Mouse (Mus musculus): ENCODE measurements around the gene Rnf121. TPM values are rescaled to one million over a fixed set of nuclear protein-coding genes. Genes with fewer than 3 reads are reported as not detected.

The Rnf121 gene
- polyA plus RNA-seq, 1 experiment from 2014 or later: 30.9 TPM

DNA sequence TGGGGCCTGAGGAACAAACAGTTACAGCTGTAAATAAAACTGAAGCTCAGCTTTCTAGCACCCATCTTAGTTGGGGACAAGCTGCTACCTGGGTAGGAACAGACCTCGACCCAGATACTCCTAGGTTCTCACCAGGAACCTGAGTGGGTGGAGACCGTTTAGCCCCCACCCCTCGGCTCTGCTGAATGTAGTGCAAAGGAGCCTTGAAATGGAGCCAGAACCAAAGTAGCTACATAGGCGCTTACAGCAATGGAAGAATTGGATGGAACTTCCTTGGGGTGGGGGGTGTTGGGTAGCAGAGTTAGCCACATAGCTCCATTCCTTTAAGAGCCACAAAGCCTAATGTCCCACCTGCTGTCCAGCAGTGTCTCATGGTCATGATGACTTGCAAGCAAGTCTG lies 48.3 kb downstream of the Rnf121 start:
- no peak overlapping the region for H3K27ac ChIP-seq (replicated peaks)
- WGBS: 84% methylated on average over 4 of the region's 4 CpGs
- DNase-seq (ENCODE audit: low spot score): no peak
- H3K36me3 ChIP-seq (replicated peaks): peaks cover 100% of the 10 kb centered on the region
- no peaks in the 10 kb centered on the region for H3K4me1 ChIP-seq
- no peak overlapping the region for H3K4me3 ChIP-seq
- H3K27me3 ChIP-seq (replicated peaks; ENCODE audit: low read depth, poor library complexity, severe bottlenecking): no peaks in the 10 kb centered on the region
- H3K9me3 ChIP-seq: no peaks in the 10 kb centered on the region

DNA sequence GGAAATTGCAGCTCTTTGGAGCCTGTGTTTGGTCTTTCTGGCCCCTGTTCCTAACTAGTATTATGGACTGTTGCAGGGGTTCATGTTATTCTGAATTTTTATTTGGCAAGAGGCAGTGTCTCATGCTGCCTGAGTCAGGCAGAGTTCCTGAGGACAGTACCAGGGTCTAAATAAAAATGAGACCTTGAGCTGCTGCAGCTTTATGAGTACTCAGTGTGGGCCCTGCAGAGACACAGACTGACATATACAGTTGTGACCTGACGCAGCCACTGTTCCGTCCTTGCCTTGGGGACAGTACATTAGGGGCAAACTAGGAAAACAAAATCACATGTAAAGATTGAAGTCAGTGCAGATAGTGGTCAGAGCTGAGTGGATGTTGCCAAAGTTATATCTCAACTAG lies 50.3 kb downstream of the Rnf121 start:
- H3K4me1 ChIP-seq: no peaks in the 10 kb centered on the region
- 90% methylated on average over 2 of the region's 2 CpGs for WGBS
- H3K4me3 ChIP-seq: no peak overlapping the region
- H3K36me3 ChIP-seq (replicated peaks): peaks cover 100% of the 10 kb centered on the region
- no peak for DNase-seq (ENCODE audit: low spot score)
- no peaks in the 10 kb centered on the region for H3K27me3 ChIP-seq (replicated peaks; ENCODE audit: low read depth, poor library complexity, severe bottlenecking)
- no peaks in the 10 kb centered on the region for H3K9me3 ChIP-seq
- H3K27ac ChIP-seq (replicated peaks): no peak overlapping the region

DNA sequence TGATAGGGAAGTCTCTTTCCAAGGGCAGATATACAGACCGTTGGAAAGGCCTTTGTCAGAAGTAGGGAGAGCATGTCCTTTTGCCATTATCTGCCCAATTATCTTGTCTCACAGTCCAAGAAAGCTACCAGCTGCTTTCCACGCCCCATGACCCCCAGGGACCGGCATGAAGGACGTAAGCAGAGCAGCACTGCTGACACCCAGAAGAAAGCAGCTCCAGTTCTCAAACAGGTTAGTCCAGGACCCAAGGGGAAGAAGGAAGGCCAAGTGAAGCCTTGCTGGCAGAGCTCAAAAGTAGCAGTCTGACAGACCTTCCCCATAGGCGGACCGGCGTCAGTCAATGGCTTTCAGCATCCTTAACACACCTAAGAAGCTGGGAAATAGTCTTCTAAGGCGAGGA lies 51.9 kb downstream of the Rnf121 start:
- Histone ChIP-seq H3K4me1 (no peaks in the 10 kb centered on the region), H3K27ac (replicated peaks) (no peak overlapping the region), H3K9me3 (no peaks in the 10 kb centered on the region), H3K36me3 (replicated peaks) (peaks cover 100% of the 10 kb centered on the region), H3K27me3 (replicated peaks; ENCODE audit: low read depth, poor library complexity, severe bottlenecking) (no peaks in the 10 kb centered on the region), H3K4me3 (no peak overlapping the region)
- no peak for DNase-seq (ENCODE audit: low spot score)
- WGBS: 91% methylated on average over 8 of the region's 8 CpGs

DNA sequence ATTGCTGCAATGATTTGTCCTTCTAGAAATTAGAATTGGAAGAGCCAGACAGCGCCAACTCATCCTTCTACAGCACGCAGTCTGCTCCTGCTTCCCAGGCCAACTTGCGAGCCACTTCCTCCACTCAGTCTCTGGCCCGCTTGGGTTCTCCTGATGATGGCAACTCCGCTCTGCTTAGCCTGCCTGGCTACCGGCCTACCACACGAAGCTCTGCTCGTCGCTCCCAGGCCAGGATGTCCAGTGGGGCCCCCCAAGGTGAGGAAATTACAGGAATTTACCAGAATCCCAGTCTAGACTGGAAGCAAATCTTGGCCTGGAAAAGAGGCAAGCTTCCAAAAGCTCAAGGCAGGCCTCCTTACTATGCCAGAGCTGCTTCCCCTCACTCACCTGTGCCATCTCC lies 53.4 kb downstream of the Rnf121 start:
- H3K4me3 ChIP-seq: no peak overlapping the region
- H3K27ac ChIP-seq (replicated peaks): no peak overlapping the region
- H3K36me3 ChIP-seq (replicated peaks): peaks cover 100% of the 10 kb centered on the region
- no peak for DNase-seq (ENCODE audit: low spot score)
- no peaks in the 10 kb centered on the region for H3K4me1 ChIP-seq
- no peaks in the 10 kb centered on the region for H3K9me3 ChIP-seq
- 94% methylated on average over 9 of the region's 9 CpGs for WGBS
- no peaks in the 10 kb centered on the region for H3K27me3 ChIP-seq (replicated peaks; ENCODE audit: low read depth, poor library complexity, severe bottlenecking)

DNA sequence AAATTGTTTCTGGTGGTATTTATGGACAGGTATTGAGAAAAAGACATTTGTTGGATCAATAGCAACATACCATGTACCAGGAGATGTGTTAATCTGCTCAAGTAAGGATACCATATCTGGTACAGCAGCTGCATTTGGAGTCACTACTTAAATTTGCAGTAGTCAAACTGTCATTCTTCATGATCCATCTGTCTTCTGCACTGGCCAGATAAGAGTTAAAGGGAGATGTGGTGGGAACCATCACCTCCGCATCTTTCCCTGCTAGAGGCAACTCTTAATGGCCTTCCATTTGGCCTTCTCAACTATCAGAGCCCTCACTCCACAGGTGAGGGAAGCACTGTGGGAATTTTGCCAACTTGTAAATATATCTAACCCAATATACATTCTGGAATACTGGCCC lies 58.7 kb downstream of the Rnf121 start:
- Histone ChIP-seq H3K4me1 (no peaks in the 10 kb centered on the region), H3K27me3 (replicated peaks; ENCODE audit: low read depth, poor library complexity, severe bottlenecking) (no peaks in the 10 kb centered on the region), H3K4me3 (no peak overlapping the region), H3K9me3 (no peaks in the 10 kb centered on the region), H3K27ac (replicated peaks) (no peak overlapping the region), H3K36me3 (replicated peaks) (peaks cover 100% of the 10 kb centered on the region)
- 90% methylated on average over 1 of the region's 1 CpGs for WGBS
- DNase-seq (ENCODE audit: low spot score): no peak

DNA sequence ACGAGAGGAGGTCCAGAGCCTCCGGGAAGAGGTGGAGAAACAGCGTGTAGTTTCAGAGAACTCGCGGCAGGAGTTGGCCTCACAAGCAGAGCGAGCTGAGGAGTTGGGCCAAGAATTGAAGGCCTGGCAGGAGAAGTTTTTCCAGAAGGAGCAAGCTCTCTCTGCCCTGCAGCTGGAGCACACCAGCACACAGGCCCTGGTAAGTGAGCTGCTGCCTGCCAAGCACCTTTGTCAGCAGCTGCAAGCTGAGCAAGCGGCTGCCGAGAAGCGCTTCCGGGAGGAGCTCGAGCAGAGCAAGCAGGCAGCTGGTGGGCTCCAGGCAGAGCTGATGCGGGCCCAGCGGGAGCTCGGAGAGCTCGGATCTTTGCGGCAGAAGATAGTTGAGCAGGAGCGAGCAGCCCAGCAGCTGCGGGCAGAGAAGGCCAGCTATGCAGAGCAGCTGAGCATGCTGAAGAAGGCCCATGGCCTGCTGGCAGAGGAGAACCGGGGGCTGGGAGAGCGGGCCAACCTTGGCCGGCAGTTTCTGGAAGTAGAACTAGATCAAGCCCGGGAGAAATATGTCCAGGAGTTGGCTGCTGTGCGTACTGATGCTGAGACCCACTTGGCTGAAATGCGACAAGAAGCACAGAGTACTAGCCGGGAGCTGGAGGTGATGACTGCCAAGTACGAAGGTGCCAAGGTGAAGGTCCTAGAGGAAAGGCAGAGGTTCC lies 64.2 kb downstream of the Rnf121 start:
- no peak overlapping the region for H3K27ac ChIP-seq (replicated peaks)
- H3K9me3 ChIP-seq: no peaks in the 10 kb centered on the region
- H3K36me3 ChIP-seq (replicated peaks): peaks cover 100% of the 10 kb centered on the region
- no peak overlapping the region for H3K4me3 ChIP-seq
- no peak for DNase-seq (ENCODE audit: low spot score)
- H3K27me3 ChIP-seq (replicated peaks; ENCODE audit: low read depth, poor library complexity, severe bottlenecking): no peaks in the 10 kb centered on the region
- no peaks in the 10 kb centered on the region for H3K4me1 ChIP-seq
- 91% methylated on average over 26 of the region's 26 CpGs for WGBS

DNA sequence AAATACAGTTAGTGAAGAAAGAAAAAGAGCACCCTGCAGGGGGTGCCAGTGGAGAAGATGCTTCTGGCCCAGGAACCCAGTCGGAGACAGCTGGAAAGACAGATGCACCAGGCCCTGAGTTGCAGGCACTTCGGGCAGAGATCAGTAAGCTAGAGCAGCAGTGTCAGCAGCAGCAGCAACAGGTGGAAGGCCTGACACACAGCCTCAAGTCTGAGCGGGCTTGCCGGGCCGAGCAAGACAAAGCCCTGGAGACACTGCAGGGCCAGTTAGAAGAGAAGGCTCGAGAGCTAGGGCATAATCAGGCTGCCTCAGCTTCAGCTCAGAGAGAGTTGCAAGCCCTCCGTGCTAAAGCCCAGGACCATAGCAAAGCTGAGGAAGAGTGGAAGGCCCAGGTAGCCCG lies 65.0 kb downstream of the Rnf121 start:
- no peak for DNase-seq (ENCODE audit: low spot score)
- H3K27ac ChIP-seq (replicated peaks): no peak overlapping the region
- no peak overlapping the region for H3K4me3 ChIP-seq
- WGBS: 93% methylated on average over 8 of the region's 8 CpGs
- no peaks in the 10 kb centered on the region for H3K9me3 ChIP-seq
- no peaks in the 10 kb centered on the region for H3K27me3 ChIP-seq (replicated peaks; ENCODE audit: low read depth, poor library complexity, severe bottlenecking)
- no peaks in the 10 kb centered on the region for H3K4me1 ChIP-seq
- H3K36me3 ChIP-seq (replicated peaks): peaks cover 100% of the 10 kb centered on the region

DNA sequence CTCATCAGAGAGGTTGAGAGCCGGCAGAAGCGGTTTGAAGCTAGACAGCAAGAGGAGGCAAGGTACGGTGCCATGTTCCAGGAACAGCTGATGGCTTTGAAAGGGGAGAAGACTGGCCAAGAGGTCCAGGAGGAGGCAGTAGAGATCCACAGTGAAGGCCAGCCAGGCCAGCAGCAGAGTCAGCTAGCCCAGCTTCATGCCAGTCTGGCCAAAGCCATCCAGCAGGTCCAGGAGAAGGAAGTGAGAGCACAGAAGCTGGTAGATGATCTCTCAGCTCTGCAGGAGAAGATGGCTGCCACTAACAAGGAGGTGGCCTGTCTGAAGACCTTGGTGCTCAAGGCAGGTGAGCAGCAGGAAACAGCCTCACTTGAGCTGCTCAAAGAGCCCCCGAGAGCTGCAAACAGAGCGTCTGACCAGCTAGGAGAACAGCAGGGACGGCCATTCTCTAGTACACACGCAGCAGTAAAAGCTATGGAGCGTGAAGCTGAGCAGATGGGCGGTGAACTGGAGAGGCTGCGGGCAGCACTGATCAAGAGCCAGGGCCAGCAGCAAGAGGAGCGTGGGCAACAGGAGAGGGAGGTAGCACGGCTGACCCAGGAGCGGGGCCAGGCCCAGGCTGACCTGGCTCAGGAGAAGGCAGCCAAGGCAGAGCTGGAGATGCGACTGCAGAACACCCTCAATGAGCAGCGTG lies 65.7 kb downstream of the Rnf121 start:
- Histone ChIP-seq H3K27me3 (replicated peaks; ENCODE audit: low read depth, poor library complexity, severe bottlenecking) (no peaks in the 10 kb centered on the region), H3K9me3 (no peaks in the 10 kb centered on the region), H3K27ac (replicated peaks) (no peak overlapping the region), H3K36me3 (replicated peaks) (peaks cover 100% of the 10 kb centered on the region), H3K4me3 (no peak overlapping the region), H3K4me1 (no peaks in the 10 kb centered on the region)
- 93% methylated on average over 15 of the region's 15 CpGs for WGBS
- no peak for DNase-seq (ENCODE audit: low spot score)

DNA sequence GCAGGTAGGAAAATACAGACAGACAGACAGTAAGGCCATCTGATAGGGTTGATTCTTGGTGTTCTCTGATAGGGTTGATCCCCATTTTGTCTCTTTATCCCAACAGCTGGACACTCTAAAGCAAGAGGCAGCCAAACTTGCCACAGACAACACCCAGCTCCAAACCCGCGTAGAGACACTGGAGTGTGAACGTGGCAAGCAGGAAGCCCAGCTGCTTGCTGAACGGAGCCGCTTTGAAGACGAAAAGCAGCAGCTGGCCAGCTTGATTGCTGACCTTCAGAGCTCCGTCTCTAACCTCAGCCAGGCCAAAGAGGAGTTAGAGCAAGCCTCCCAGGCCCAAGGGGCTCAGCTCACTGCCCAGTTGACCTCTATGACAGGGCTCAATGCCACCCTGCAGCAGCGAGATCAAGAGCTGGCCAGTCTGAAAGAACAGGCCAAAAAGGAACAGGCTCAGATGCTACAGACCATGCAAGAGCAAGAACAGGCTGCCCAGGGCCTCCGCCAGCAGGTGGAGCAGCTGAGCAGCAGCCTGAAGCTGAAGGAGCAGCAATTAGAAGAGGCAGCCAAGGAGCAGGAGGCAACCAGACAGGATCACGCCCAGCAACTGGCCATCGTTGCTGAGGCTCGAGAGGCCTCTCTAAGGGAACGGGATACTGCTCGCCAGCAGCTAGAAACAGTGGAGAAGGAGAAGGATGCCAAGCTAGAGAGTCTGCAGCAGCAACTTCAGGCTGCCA lies 66.9 kb downstream of the Rnf121 start:
- Histone ChIP-seq H3K27me3 (replicated peaks; ENCODE audit: low read depth, poor library complexity, severe bottlenecking) (no peaks in the 10 kb centered on the region), H3K27ac (replicated peaks) (no peak overlapping the region), H3K4me1 (no peaks in the 10 kb centered on the region), H3K4me3 (no peak overlapping the region), H3K36me3 (replicated peaks) (peaks cover 100% of the 10 kb centered on the region), H3K9me3 (no peaks in the 10 kb centered on the region)
- DNase-seq (ENCODE audit: low spot score): peak; percentile 80
- 77% methylated on average over 14 of the region's 14 CpGs for WGBS

DNA sequence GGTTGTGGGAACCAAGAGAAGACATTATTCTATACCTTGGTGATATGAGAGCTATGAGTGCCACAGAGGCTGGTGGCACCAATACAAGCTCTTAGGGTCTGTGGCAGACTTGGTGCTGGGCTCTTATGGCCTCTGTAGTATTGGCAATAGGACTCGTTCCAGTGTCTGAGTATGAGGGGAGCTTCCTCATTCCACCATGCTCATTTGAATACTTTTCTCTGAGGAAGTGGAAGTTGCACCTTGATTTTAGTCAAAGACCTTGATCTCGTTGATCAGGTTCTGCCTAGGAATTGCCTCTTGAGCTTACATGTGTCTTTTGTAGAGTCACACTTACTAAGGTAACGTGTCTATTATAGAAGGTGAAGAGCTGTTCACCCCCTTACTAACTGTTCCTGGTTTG lies 71.0 kb downstream of the Rnf121 start:
- Histone ChIP-seq H3K4me1 (no peaks in the 10 kb centered on the region), H3K27me3 (replicated peaks; ENCODE audit: low read depth, poor library complexity, severe bottlenecking) (no peaks in the 10 kb centered on the region), H3K4me3 (no peak overlapping the region), H3K27ac (replicated peaks) (no peak overlapping the region), H3K36me3 (replicated peaks) (peaks cover 100% of the 10 kb centered on the region), H3K9me3 (no peaks in the 10 kb centered on the region)
- DNase-seq (ENCODE audit: low spot score): no peak
- 92% methylated on average over 3 of the region's 3 CpGs for WGBS

DNA sequence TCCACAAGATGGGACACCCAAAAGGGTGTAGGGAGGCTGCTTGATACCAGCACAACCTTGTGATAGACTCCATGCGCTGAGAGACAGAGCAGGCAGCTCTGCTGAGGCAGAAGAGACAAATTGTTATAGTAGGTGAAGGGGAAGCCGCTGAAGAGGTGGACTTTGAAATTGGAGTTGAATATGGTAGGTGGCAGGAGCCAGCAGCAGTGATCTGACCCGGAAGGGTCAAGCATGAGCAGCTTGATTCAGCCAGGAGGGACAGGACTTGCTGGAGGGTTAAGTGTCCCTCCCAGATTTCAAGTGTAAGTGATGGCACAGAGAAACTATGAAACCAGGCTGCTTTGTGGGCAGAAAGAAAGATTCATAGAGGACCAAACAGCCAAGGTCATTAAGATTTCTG lies 80.2 kb downstream of the Rnf121 start:
- H3K4me1 ChIP-seq: 0 out of 2 replicates have a peak, but pooled peaks cover 2% of the 10 kb centered on the region
- no peak overlapping the region for H3K4me3 ChIP-seq
- 89% methylated on average over 3 of the region's 3 CpGs for WGBS
- no peak overlapping the region for H3K27ac ChIP-seq (replicated peaks)
- DNase-seq (ENCODE audit: low spot score): no peak
- no peaks in the 10 kb centered on the region for H3K9me3 ChIP-seq
- no peaks in the 10 kb centered on the region for H3K27me3 ChIP-seq (replicated peaks; ENCODE audit: low read depth, poor library complexity, severe bottlenecking)
- peaks cover 91% of the 10 kb centered on the region for H3K36me3 ChIP-seq (replicated peaks)

DNA sequence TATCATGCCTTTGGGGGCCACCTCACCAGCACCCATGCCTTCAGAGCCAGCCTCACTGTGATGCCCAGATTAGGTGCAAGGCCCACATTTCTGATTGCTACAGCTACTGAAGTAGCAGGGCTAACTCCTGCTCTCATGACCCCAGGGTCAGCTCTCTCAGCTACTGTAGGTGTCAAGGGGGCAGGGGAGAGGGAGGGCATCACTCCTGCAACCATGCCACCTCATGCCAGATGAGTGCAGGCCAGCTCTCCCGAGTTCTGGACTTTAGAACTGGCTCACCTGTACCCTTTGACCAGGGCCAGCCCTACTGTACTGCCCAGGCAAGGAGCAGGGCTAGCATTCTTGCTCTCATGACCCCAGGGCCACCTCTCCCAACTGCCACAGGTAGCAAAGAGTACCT lies 82.5 kb downstream of the Rnf121 start:
- Histone ChIP-seq H3K4me3 (no peak overlapping the region), H3K27me3 (replicated peaks; ENCODE audit: low read depth, poor library complexity, severe bottlenecking) (no peaks in the 10 kb centered on the region), H3K27ac (replicated peaks) (no peak overlapping the region), H3K36me3 (replicated peaks) (peaks cover 78% of the 10 kb centered on the region), H3K4me1 (0 out of 2 replicates have a peak, but pooled peaks cover 2% of the 10 kb centered on the region), H3K9me3 (no peaks in the 10 kb centered on the region)
- WGBS: 73% methylated on average over 1 of the region's 1 CpGs
- no peak for DNase-seq (ENCODE audit: low spot score)

DNA sequence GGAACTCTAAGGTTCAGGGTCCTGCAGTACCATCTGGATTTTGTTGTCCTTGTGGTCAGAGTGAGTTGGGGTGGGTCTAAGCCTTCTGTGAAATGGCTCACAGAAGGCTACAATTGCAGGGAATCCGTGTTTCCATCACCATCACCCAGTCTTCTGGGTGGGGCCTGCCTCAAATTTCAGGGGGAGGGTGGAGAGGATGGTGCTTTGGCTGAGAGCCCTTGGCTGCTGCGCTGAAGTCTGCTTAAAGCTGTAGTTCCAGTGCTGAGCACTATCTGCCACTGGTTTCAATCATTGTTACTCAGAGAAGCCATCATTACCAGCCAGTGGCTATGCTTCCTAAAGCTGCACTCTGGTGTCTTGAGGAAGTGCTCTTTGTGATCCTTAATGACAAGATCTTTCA lies 90.8 kb downstream of the Rnf121 start:
- 45% methylated on average over 2 of the region's 2 CpGs for WGBS
- Histone ChIP-seq H3K36me3 (replicated peaks) (peaks cover 50% of the 10 kb centered on the region), H3K27ac (replicated peaks) (peak overlapping the region; percentile 99), H3K27me3 (replicated peaks; ENCODE audit: low read depth, poor library complexity, severe bottlenecking) (no peaks in the 10 kb centered on the region), H3K4me3 (0 out of 2 replicates have a peak overlapping the region, but pooled peaks have one; percentile 39), H3K9me3 (no peaks in the 10 kb centered on the region), H3K4me1 (peaks cover 51% of the 10 kb centered on the region)
- DNase-seq (ENCODE audit: low spot score): peak; percentile 25
